Mouse (Mus musculus): ENCODE results near the gene Dcst2.

Gene Dcst2

DNA sequence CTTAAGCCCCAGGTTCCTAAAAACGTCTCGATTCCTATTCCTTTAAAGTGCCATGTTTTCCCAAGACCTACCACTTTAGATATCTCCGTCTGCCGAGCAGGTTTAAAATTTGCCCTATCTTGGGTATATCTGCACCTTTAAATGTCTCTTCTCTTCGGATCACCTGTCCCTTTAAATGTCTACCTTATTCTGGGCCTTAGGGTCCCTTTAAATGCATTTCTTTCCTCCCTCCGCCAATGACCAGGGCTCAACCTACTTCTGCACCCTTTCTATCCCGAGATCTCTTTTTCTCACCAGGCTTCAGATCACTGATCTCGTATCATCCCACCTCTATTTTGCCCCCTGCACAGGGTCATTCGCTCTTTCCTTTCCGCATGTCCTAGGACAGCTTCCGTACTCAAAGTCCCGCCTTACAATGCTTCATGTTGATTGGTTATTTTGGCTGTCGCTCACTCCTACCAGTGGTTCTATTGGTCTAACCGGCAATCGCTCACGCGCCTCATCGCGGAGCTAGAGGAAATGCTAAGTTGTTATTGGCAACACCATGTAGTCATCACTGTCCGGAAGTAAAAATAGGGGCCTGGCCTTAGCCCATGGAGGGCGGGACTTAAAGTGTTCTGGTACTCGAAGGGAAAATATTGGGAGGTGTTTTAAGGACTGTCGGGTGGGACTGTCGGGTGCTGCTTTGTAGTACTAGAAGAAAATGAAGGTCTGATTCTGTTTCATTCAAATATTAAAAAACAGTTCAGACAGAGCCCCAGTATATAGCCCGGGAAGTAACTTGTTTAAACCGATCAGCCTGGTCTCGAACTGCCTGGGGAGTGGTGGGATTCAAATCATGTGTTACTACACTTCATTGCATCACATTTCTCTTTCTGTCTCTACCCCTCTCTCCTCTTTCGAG is 50.0 kb downstream of the Dcst2 start, which contains the start of gene Flad1:
TSS of gene Flad1 (minus strand) at position 381 of the 904 bp plus-strand sequence.
- peak; percentile 94 to 97 for DNase-seq (ENCODE audit: low spot score in 2 of 2)

DNA sequence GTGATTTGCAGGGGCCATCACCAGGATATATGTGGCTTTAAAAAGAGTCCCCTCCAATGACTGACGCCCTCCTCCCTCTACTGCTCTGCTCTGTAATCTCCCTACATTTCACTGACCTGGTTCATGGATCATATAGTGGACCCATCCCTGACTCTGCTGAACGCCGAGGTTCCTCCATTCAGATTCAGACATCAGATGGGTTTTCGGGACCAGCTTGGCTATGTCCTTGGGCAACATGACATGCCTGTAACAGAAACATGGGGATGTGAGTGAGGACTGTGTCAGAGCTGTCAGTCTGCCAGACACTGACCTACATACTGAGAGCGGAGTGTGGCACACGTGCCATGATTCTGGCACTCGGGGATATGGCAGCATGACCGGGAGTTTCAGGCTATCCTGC is 54.4 kb downstream of the Dcst2 start:
- no peak for DNase-seq (ENCODE audit: low spot score in 2 of 2)

DNA sequence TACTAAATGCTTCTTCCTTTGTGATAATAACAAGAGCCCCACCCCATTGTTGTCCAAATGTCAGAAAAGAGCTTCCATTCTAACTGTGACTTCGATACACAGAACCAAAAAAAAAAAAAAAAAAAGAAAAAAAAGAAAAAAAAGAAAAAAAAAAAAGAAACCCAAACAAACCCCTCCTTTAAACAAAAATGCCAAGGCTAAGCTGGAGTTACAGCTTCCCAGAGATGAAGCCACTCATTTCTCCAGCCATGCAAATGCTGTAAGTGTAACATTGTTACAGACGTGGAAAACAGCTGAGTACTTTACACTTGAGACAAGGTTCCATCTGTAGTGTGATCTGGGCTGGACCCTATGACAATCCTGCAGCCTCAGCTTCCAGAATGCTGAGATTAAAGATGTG is 55.4 kb downstream of the Dcst2 start:
- DNase-seq (ENCODE audit: low spot score in 2 of 2), result no peak

DNA sequence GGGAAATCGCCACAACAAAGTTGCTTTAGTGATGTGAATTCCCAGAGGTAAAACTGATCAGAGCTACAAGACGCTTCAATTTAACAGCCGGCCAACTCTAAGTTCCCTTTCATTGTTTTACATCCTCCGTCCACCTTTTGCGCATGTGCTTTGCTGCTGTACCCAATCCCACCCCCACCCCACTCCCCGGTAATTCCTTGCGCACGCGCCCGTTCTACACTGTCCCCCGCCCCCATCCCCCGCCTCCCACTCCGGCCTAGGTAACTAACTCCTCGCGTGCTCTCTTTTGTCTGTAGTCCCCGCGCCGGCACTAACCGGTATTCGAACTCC is 56.0 kb downstream of the Dcst2 start:
- no peak for DNase-seq (ENCODE audit: low spot score in 2 of 2)

DNA sequence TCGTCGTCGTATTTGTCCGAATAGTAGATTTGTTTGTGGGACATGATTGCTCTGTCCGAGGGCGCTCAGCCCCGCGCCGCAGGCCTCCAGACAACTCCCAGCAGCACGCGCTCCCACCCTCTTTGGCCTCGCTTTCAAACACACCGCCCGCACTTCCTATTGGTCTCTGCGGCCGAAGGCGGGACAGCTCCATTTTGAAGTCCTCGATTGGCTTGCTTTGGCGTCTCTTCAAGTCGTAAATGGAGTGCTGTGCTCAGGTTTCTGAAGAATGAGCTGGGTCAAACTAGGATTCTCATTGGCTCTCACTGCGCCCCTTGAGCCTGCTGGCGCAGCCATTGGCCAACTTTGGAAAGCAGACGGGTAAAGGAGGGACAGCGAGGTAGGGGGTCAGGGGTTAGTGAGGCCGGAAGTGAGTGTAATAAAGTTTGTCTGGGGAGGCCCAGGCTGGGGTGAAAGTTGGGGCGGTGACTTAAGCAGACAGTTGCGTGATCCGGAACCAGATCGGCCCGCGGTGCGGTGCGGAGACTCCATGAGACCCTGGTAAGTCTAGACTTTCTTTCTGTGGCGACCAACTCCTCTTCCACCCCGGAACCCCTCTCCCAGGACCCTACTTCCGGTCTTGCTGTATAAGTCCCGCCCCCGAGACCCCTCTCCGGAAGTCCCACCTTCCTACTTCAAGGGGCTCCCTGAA is 56.5 kb downstream of the Dcst2 start, which contains the start of the genes Cks1b and Shc1:
TSS of gene Cks1b (minus strand) at position 214 of the 691 bp plus-strand sequence.
TSS of gene Shc1 (plus strand) at position 274 of the 691 bp plus-strand sequence.
- DNase-seq (ENCODE audit: low spot score in 2 of 2), result peak; percentile 87 to 94

DNA sequence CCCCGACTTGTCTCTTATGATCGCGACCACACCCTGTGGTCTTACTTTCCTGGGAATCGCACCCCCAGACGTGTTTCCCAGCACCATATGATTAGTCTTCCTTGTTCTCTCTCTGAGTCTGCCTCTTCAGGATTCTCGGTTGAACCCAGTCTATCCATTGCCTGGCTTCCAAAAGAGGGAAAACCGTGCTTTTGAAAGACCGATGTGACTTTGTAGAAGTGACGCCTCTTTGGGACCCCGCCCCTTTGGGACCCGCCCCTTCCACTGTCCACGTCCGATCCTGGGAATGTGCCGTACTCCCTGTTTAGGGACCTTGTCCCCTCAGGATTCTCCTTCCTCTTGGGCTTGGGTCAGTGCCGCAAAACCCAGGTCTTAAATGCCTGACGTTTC is 57.1 kb downstream of the Dcst2 start:
- DNase-seq (ENCODE audit: low spot score in 2 of 2), result peak; percentile 62 to 69

DNA sequence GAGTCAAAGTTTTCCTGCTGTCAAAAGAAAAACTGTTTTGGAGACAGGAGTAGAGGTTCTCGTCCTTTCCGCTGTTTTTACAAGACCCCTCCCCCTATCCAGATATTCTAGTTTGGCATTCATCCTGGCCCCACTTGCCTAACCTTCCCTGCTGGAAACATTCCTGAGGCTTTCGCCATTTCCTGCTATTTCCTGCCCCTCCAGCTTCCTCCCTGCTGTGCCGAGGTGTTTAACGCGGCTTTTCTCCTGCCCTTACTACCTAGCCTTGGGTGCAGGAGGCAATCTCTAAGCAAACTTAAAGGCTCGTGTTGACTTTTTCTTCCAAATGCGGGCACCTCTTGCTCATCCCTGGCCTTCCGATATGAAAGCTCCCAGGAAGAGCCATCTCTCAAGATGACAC is 57.8 kb downstream of the Dcst2 start:
- DNase-seq (ENCODE audit: low spot score in 2 of 2), result peak in 1 of 2 experiments; percentile 60

DNA sequence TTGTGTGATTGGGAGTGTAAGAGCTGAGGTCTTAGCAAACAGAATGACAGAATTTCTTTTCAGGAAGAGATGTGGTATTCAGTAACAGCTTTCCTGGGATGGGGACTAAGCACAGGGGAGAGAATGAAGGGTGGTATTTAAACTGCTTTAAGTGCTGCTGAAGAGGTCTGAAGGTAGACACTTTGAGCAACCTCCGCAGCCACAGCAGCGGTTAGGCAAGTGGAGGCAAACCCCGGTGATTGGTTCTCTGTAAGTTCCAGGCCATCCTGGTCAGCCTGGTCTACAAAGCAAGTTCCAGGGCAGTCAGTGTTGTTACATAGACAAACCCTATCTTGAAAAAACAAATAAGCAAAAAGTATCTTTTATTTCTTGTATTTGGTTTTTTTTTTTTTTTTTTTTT is 58.2 kb downstream of the Dcst2 start:
- no peak for DNase-seq (ENCODE audit: low spot score in 2 of 2)

DNA sequence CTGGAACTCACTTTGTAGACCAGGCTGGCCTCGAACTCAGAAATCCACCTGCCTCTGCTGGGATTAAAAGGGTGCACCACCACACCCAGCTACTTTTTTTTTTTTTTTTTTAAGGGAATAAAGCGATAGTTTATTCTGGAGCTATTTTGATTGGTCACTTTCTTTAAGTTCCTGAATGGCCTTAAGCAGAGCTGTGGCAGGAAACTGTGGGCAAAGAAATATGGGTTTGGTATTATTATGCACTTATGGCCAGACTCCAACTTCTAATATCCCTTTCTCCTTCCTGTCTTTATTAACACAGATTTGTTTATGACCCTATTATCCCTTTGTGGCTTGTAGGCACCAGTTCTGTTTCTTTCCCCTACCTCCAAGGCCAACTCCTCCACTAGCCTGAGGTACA is 58.6 kb downstream of the Dcst2 start:
- DNase-seq (ENCODE audit: low spot score in 2 of 2), result no peak

DNA sequence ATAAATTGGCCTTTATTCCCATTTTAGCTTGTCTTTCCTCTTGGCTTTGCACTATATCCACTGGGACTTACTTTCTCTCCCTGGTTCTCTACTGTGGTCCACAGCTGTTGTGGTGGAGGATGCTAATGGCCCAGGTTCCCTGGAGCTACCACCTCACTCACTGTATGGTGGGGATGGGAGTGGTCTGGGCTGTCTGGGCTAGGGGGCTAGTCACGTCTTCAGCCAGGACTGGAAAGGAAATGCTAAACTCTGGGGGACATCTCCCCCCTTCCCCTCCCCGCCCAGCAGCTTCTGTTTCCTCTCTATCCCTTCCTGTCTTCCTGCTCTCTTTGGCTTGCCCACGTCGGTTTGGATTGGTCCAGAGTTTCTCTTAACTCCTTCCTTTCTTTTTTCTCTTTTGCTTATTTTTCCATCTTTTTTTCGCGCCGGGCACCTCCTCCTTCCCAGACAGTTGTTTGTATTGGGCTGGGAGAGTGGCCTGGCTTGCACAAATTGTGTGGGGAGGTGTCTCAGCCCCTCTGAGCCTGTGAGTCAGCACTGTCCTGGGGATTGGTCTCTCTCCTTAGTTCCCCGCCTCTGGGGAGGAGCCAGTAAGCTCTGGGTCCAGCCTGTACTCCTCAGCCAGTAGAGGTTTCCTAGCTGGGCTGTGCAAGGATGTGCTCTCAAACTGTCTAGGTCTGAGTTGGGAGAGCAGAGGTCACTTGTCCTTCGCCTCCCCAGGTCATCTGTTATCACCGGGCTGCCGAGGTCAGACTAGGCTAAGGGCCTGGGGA is 59.4 kb downstream of the Dcst2 start:
- DNase-seq (ENCODE audit: low spot score in 2 of 2), result peak in 1 of 2 experiments; percentile 85

DNA sequence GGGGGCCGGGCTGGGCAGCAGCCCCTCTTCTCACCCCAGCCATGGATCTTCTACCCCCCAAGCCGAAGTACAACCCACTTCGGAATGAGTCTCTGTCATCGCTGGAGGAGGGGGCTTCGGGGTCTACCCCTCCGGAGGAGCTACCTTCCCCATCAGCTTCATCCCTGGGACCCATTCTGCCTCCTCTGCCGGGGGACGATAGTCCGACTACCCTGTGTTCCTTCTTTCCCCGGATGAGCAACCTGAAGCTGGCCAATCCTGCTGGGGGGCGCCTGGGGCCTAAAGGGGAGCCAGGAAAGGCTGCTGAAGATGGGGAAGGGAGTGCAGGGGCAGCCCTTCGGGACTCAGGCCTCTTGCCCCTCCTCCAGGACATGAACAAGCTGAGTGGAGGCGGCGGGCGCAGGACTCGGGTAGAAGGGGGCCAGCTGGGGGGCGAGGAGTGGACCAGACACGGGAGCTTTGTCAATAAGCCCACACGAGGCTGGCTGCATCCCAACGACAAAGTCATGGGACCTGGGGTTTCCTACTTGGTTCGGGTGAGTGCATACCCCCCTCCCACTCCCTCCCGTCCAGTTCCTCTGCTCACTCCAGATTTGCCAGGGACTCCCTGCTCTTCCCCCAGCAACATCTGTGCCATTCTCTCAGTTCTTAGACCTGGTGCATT is 60.2 kb downstream of the Dcst2 start:
- DNase-seq (ENCODE audit: low spot score in 2 of 2), result no peak

DNA sequence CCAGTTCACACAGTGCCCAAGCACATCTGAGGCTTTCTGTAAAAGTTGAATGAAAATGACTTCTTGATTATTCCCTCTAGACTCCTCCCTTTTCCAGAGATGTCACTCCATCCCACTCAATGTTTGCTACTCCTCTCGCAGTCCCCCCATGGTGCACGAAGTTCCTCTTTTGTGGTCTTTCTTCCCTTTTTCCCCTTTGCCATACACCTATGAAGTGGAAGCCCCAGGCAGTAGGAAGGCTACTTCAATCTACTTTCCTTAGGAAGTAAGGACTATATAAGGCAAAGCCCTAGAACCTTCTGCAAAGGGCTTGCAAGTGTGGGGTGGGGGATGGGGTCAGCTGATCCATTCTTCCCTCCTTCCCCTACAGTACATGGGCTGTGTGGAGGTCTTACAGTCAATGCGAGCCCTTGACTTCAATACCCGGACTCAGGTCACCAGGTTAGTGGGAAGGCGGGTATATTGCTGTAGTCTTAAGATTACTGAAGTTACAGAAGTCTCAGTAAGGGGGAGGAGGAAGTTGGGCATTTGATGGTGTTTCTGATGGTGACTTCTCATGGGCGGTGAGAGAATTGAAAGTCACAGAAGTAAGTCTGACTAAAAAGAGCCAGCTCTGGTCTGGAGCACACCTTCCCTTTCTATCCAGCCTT is 60.9 kb downstream of the Dcst2 start:
- no peak for DNase-seq (ENCODE audit: low spot score in 2 of 2)

DNA sequence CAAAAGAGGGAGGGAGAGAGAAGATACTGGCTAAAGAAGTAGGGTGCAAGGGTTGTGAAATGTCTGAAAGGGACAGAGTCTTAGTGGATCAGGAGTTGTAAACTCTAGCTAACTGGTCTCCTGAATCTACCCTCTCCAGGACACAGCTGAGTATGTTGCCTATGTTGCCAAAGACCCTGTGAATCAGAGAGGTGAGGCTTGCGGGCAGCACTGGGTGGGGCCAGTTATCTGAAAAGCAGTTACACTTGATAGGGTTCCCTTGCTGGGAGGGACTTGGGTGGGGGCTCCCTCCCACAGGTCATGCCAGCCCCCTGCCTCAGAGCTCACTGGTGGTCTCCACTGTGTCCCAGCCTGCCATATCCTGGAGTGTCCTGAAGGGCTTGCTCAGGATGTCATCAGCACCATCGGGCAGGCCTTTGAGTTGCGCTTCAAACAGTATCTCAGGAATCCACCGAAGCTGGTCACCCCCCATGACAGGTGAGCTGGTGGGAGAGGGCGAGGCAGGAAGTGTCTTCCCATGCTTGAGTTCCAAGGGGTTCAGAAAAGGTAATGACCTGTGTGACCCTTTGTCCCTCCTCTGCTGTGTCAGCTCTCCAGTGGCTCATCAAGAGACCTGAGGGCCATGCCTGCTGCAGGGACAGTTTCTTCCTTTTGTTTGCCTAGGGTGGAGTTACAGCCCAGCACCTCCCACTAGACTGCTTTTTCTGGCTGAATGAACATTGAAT is 62.8 kb downstream of the Dcst2 start:
- DNase-seq (ENCODE audit: low spot score in 2 of 2), result no peak

DNA sequence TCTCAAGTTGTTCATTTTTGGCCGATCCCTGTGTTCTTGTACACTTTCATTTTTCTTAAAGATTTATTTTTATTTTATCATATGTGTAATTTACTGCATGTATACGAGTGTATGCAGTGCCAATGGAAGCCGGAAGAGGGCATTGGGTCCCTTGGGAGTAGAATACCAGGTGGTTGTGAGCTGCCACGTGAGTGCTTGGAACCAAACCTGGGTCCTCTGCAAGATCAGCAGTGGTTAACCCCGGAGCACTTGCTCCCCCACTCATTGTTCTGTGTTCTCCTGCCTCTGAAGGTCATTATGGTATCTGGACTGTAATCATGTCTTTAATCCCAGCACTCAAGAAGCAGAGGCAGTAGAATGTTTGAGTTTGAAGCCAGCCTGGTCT is 63.4 kb downstream of the Dcst2 start:
- no peak for DNase-seq (ENCODE audit: low spot score in 2 of 2)

DNA sequence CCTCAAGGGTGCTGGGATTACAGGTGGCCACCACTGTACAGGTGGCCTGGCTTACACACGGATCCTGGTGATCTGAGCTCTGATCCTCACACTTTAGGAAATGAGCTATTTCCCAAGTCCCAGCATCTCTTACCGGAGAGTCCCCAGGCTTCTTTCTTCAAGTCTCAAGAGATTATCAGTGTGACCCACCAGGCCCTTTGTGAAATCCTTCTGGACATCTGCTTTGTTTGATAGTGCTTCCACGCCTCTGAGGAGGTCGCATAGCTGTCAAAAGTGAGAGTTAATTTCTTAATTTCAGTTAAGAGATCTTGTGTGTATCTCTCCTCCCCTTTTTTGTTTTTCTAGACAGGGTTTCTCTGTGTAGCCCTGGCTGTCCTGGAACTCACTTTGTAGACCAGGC is 64.1 kb downstream of the Dcst2 start:
- DNase-seq (ENCODE audit: low spot score in 2 of 2), result no peak

Data from urinary bladder, adult 18-20 months (tissue).